Mouse (Mus musculus) ZHBTc4 (cell line): ENCODE results near the gene Gm43720.

Experiments
- DNase-seq: peaks from one replicate; pipeline ENCODE4 v3.0.0-alpha.2; 2011; ENCODE audit warnings: low read depth, low spot score

Gene Gm43720

GRCm38 (mm10) chr5:138216632-138217031, 63.1 kb downstream of the Gm43720 start:
- peak; percentile 34 for DNase-seq
